In the genomic region with DNA sequence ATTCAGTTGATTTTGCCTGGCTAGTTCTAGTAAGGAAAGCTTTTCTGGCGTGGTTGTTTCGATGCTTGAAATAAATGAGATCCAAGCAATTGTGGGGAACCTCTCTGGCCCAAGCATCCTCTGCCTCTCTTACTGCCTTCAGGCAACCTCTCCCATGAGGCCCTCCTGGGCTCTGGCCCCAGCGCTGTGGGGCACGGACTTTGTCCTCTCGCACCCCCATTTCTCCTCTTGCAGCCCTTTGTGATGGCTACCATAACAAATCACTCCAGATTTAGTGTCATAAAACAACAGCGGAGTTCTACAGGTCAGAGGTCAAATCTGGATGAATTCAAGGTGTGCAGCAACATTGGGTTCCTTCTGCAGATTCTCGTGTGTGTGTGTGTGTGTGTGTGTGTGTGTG, we compare ENCODE assay signal across 8 mouse cellular contexts. TPM values are rescaled to one million over a fixed set of nuclear protein-coding genes. Genes with fewer than 3 reads are reported as not detected.
DNase-seq lines count a peak whose midpoint lies in the region; ATAC-seq lines count a peak whose summit lies in the region.

No protein-coding gene starts in this region.

- 0 out of 2 replicates have a peak overlapping the region, but pooled peaks have one; percentile 49 for H3K4me3 ChIP-seq in heart, embryonic 10.5 days
- H3K4me3 ChIP-seq in hindbrain, embryonic 12.5 days: no peak overlapping the region
- H3K4me3 ChIP-seq in midbrain, embryonic 12.5 days: no peak overlapping the region

- no peaks in the 10 kb centered on the region for H3K9me3 ChIP-seq in heart, embryonic 10.5 days
- H3K9me3 ChIP-seq in hindbrain, embryonic 12.5 days (replicated peaks): no peaks in the 10 kb centered on the region
- H3K9me3 ChIP-seq in midbrain, embryonic 12.5 days: no peaks in the 10 kb centered on the region; the same call in 1 of the 2 replicates

- peak overlapping the region; percentile 48 for H3K4me2 ChIP-seq in hindbrain, embryonic 12.5 days (replicated peaks)
- peak overlapping the region; percentile 44 for H3K4me2 ChIP-seq in midbrain, embryonic 12.5 days (replicated peaks)

- no peak overlapping the region for H3K9ac ChIP-seq in hindbrain, embryonic 12.5 days
- no peak overlapping the region for H3K9ac ChIP-seq in midbrain, embryonic 12.5 days (replicated peaks)

- 79% methylated on average over 7 of the region's 7 CpGs for WGBS in heart, embryonic 10.5 days
- WGBS in hindbrain, embryonic 12.5 days: 48% methylated on average over 7 of the region's 7 CpGs
- 62% methylated on average over 7 of the region's 7 CpGs for WGBS in midbrain, embryonic 12.5 days

- H3K36me3 ChIP-seq in heart, embryonic 10.5 days: no peaks in the 10 kb centered on the region
- H3K36me3 ChIP-seq in hindbrain, embryonic 12.5 days: no peaks in the 10 kb centered on the region
- H3K36me3 ChIP-seq in midbrain, embryonic 12.5 days: no peaks in the 10 kb centered on the region

- no peaks in the 10 kb centered on the region; the same call in 1 of the 2 replicates for H3K27me3 ChIP-seq in heart, embryonic 10.5 days (ENCODE audit: insufficient read depth, poor library complexity, severe bottlenecking)
- no peaks in the 10 kb centered on the region for H3K27me3 ChIP-seq in hindbrain, embryonic 12.5 days
- H3K27me3 ChIP-seq in midbrain, embryonic 12.5 days: peaks cover 6% of the 10 kb centered on the region

- no peak for DNase-seq in heart, embryonic 10.5 days (ENCODE audit: low spot score)
- no peak for DNase-seq in heart, postnatal 14 days
- DNase-seq in embryo, embryonic 10.5 days (ENCODE audit: low spot score): peak; percentile 63
- DNase-seq in spleen, postnatal 10 days (ENCODE audit: low spot score in 2 of 2): no peak
- no peak for DNase-seq in adipocyte (ENCODE audit: low spot score)
- no peak for DNase-seq in testis, postnatal 10 days (ENCODE audit: low spot score)

- H3K27ac ChIP-seq in heart, embryonic 10.5 days: peak overlapping the region; percentile 75
- H3K27ac ChIP-seq in hindbrain, embryonic 12.5 days: peak overlapping the region; percentile 69
- peak overlapping the region; percentile 43 for H3K27ac ChIP-seq in midbrain, embryonic 12.5 days (replicated peaks)

- intact Hi-C loops in heart, postnatal 14 days (cut with DNase I): loop anchor here (10.0 kb wide), 1 partner anchor 71 kb away; a partner anchor contains a TSS

- ATAC-seq in hindbrain, embryonic 12.5 days (ENCODE audit: low FRiP score): no peak
- no peak for ATAC-seq in midbrain, embryonic 12.5 days (ENCODE audit: low FRiP score, low read depth)

- peaks cover 59% of the 10 kb centered on the region for H3K4me1 ChIP-seq in heart, embryonic 10.5 days
- H3K4me1 ChIP-seq in hindbrain, embryonic 12.5 days: peaks cover 42% of the 10 kb centered on the region
- peaks cover 34% of the 10 kb centered on the region for H3K4me1 ChIP-seq in midbrain, embryonic 12.5 days

RNA-seq across cellular contexts. Expression of a gene that starts 49.1 kb away (rescaled TPM):
- polyA plus RNA-seq in heart, embryonic 10.5 days (2016; fragmentation: Nextera tagmentation; extraction: Ambion mirVana): 1.2 and 1.4 TPM in 2 replicates
- 1 to 10 TPM; 1.8 to 3.9 TPM for total RNA-seq in heart, postnatal 14 days (2021)
- 0.45 and 0.89 TPM in 2 replicates for polyA plus RNA-seq in hindbrain, embryonic 12.5 days (2016; fragmentation: Nextera tagmentation; extraction: Ambion mirVana)
- 0.68 and 0.77 TPM in 2 replicates for polyA plus RNA-seq in midbrain, embryonic 12.5 days (2016; fragmentation: Nextera tagmentation; extraction: Ambion mirVana)
